In the genomic region with DNA sequence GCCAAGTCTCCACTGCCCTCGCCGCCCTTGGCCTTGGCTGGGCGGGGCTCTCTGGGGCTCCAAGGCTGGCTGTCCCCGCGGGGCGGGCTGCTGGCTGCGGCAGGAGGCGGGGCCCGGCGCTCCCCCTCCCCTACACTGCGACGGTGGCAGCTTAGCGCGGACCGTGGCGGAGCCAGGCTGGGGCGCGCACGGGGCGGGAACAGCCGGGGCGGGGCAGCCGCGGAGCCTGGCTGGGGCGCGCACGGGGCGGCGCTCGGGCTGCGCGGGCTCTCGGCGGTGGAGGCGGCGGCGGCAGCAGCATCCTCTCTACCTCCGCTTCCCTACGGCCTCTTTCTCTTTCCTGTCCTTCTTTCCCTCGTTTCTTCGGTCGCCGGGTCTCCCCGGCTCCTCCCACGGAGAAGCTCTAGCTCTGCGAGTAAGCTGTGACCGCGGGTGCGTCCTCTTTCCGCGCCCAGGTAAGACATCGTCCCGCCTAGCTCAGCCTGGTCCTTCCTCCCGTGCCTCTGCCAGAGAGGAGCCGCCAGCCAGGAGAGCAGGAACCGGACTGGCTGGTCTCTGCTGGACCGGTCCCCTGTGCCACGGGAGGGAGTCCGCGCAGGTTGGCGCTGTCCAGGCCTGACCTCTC, we compare ENCODE assay signal across 8 mouse cellular contexts. TPM values are rescaled to one million over a fixed set of nuclear protein-coding genes. Genes with fewer than 3 reads are reported as not detected.
DNase-seq lines count a peak whose midpoint lies in the region; ATAC-seq and TF ChIP-seq lines count a peak whose summit lies in the region.

TSS of gene Map2 (plus strand) at position 233 of the 625 bp plus-strand sequence.

- no peaks in the 10 kb centered on the region for H3K9me3 ChIP-seq in embryonic facial prominence, embryonic 12.5 days
- no peaks in the 10 kb centered on the region for H3K9me3 ChIP-seq in limb, embryonic 11.5 days (ENCODE audit: control insufficient read depth, low read length)
- H3K9me3 ChIP-seq in midbrain, embryonic 12.5 days: no peaks in the 10 kb centered on the region

- TF ChIP-seq CTCF in kidney, adult 2 months (conservative IDR thresholded peaks at IDR 0.05; ENCODE audit: insufficient read depth, insufficient read length, low read depth, low read length): no peak
- TF ChIP-seq CTCF in spleen, adult 2 months (IDR thresholded peaks at IDR 0.05; ENCODE audit: extremely low read depth, insufficient read depth, insufficient read length, insufficient replicate concordance): no peak

- H3K4me2 ChIP-seq in embryonic facial prominence, embryonic 12.5 days (replicated peaks): peak within 1 kb of the TSS; percentile 88
- H3K4me2 ChIP-seq in limb, embryonic 11.5 days (ENCODE audit: low read depth, severe bottlenecking): peak within 1 kb of the TSS; percentile 89
- peak within 1 kb of the TSS; percentile 69 for H3K4me2 ChIP-seq in midbrain, embryonic 12.5 days (replicated peaks)

- no peaks in the 10 kb centered on the region for H3K4me1 ChIP-seq in embryonic facial prominence, embryonic 12.5 days
- H3K4me1 ChIP-seq in kidney, adult 2 months (ENCODE audit: control insufficient read depth, insufficient read depth, low read length): no peaks in the 10 kb centered on the region; the same call in 1 of the 2 replicates
- no peaks in the 10 kb centered on the region; the same call in 1 of the 2 replicates for H3K4me1 ChIP-seq in limb, embryonic 11.5 days (ENCODE audit: control insufficient read depth, insufficient read depth, low read length)
- H3K4me1 ChIP-seq in midbrain, embryonic 12.5 days: peaks cover 20% of the 10 kb centered on the region
- peaks cover 5% of the 10 kb centered on the region for H3K4me1 ChIP-seq in spleen, adult 2 months (ENCODE audit: control insufficient read depth, insufficient read depth, insufficient read length)

- WGBS in embryonic facial prominence, embryonic 12.5 days: under 1% methylated on average over 59 of the region's 61 CpGs
- 1% methylated on average over 61 of the region's 61 CpGs for WGBS in kidney, adult 2 months
- under 1% methylated on average over 54 of the region's 61 CpGs for WGBS in limb, embryonic 11.5 days
- WGBS in midbrain, embryonic 12.5 days: 0% methylated on average over 36 of the region's 61 CpGs
- whole genome bisulfite sequencing in spleen, adult 2 months: 3% methylated on average over 37 of the region's 61 CpGs

- H3K9ac ChIP-seq in embryonic facial prominence, embryonic 12.5 days: peak within 1 kb of the TSS; percentile 54
- peak within 1 kb of the TSS; percentile 67 for H3K9ac ChIP-seq in limb, embryonic 11.5 days (ENCODE audit: low read length)
- peak within 1 kb of the TSS; percentile 81 for H3K9ac ChIP-seq in midbrain, embryonic 12.5 days (replicated peaks)

- H3K27ac ChIP-seq in embryonic facial prominence, embryonic 12.5 days: peak within 1 kb of the TSS; percentile 42; the same call in 1 of the 2 replicates
- peak within 1 kb of the TSS; percentile 75 for H3K27ac ChIP-seq in kidney, adult 2 months (ENCODE audit: insufficient read depth, low read depth, low read length)
- H3K27ac ChIP-seq in limb, embryonic 11.5 days (replicated peaks; ENCODE audit: low read depth, low read length): no peak within 1 kb of the TSS
- peak within 1 kb of the TSS; percentile 88 for H3K27ac ChIP-seq in midbrain, embryonic 12.5 days (replicated peaks)
- no peak within 1 kb of the TSS for H3K27ac ChIP-seq in spleen, adult 2 months (ENCODE audit: insufficient read depth, low read length)

- no peaks in the 10 kb centered on the region for H3K36me3 ChIP-seq in embryonic facial prominence, embryonic 12.5 days
- H3K36me3 ChIP-seq in kidney, adult 2 months (ENCODE audit: control insufficient read depth, insufficient read depth, low read length): no peaks in the 10 kb centered on the region
- no peaks in the 10 kb centered on the region for H3K36me3 ChIP-seq in limb, embryonic 11.5 days (ENCODE audit: control insufficient read depth, insufficient read depth, low read length)
- H3K36me3 ChIP-seq in midbrain, embryonic 12.5 days: no peaks in the 10 kb centered on the region
- H3K36me3 ChIP-seq in spleen, adult 2 months (ENCODE audit: control insufficient read depth, insufficient read depth, low read length): no peaks in the 10 kb centered on the region

- no peaks in the 10 kb centered on the region for H3K27me3 ChIP-seq in embryonic facial prominence, embryonic 12.5 days
- no peaks in the 10 kb centered on the region; the same call in 1 of the 2 replicates for H3K27me3 ChIP-seq in kidney, adult 2 months (replicated peaks; ENCODE audit: control insufficient read depth, insufficient read depth, low read length)
- H3K27me3 ChIP-seq in limb, embryonic 11.5 days (ENCODE audit: control insufficient read depth, insufficient read depth, low read length): no peaks in the 10 kb centered on the region
- no peaks in the 10 kb centered on the region for H3K27me3 ChIP-seq in midbrain, embryonic 12.5 days
- 0 out of 2 replicates have a peak, but pooled peaks cover 1% of the 10 kb centered on the region for H3K27me3 ChIP-seq in spleen, adult 2 months (ENCODE audit: control insufficient read depth, insufficient read depth, low read length)

- DNase-seq in 3T3-L1 (ENCODE audit: low read depth, low spot score): peak; percentile 21
- DNase-seq in adrenal gland, postnatal 25 days: peak; percentile 92
- DNase-seq in heart, adult 8-10 months (ENCODE audit: low spot score): peak; percentile 64
- DNase-seq in kidney, adult 2 months: peak; percentile 91
- DNase-seq in limb, embryonic 11.5 days (ENCODE audit: low spot score): peak; percentile 88
- peak in 1 of 2 experiments; percentile 41 for DNase-seq in spleen, adult 2 months (ENCODE audit: low read depth in 1 of 2, low spot score in 2 of 2)

- peak; percentile 98 for ATAC-seq in embryonic facial prominence, embryonic 12.5 days (ENCODE audit: insufficient number of reproducible peaks, insufficient read depth, low FRiP score, low TSS enrichment)
- peak; percentile 97 for ATAC-seq in limb, embryonic 11.5 days (ENCODE audit: insufficient number of reproducible peaks, low FRiP score, low TSS enrichment, low read depth)
- peak; percentile 98 for ATAC-seq in midbrain, embryonic 12.5 days (ENCODE audit: low FRiP score, low read depth)

- peak within 1 kb of the TSS; percentile 67 for H3K4me3 ChIP-seq in embryonic facial prominence, embryonic 12.5 days
- peak within 1 kb of the TSS; percentile 58 for H3K4me3 ChIP-seq in kidney, adult 2 months (ENCODE audit: insufficient read depth, low read depth, low read length)
- peak within 1 kb of the TSS; percentile 66 for H3K4me3 ChIP-seq in limb, embryonic 11.5 days (ENCODE audit: low read depth, low read length)
- peak within 1 kb of the TSS; percentile 84 for H3K4me3 ChIP-seq in midbrain, embryonic 12.5 days
- H3K4me3 ChIP-seq in spleen, adult 2 months (ENCODE audit: extremely low read depth, insufficient read depth, insufficient read length): peak within 1 kb of the TSS; percentile 55

- TF ChIP-seq POLR2A in kidney, adult 2 months (IDR thresholded peaks at IDR 0.05; ENCODE audit: low read depth, low read length): no peak
- no peak for TF ChIP-seq POLR2A in spleen, adult 2 months (IDR thresholded peaks at IDR 0.05; ENCODE audit: low read depth, low read length)

RNA-seq across cellular contexts. Expression of gene Map2, which starts in this region (rescaled TPM):
- total RNA-seq in adrenal gland, postnatal 25 days (2021): 25.1 and 25.6 TPM in 2 replicates
- polyA plus RNA-seq in embryonic facial prominence, embryonic 12.5 days (2016; fragmentation: Nextera tagmentation; extraction: Ambion mirVana): 34.7 and 42.4 TPM in 2 replicates
- 1 to 10 TPM; 2.0 to 5.6 (median 4.3) TPM for total RNA-seq in heart, adult 8-10 months (2022)
- polyA plus RNA-seq in kidney, adult 2 months (2012; rRNA removed): 5.1 and 6.7 TPM in 2 replicates
- 16.5 and 16.6 TPM in 2 replicates for polyA plus RNA-seq in limb, embryonic 11.5 days (2014; fragmentation: Nextera tagmentation; extraction: Ambion mirVana)
- polyA plus RNA-seq in midbrain, embryonic 12.5 days (2016; fragmentation: Nextera tagmentation; extraction: Ambion mirVana): 357 and 388 TPM in 2 replicates
- polyA plus RNA-seq in spleen, adult 2 months (2012; rRNA removed): 1.1 and 1.6 TPM in 2 replicates

Comparison
In these comparisons a context has a peak if more than half of its experiments do, and no peak if none do; other contexts are left out.
1. H3K27ac ChIP-seq: peak in embryonic facial prominence, embryonic 12.5 days (single experiment), kidney, adult 2 months (single experiment) and midbrain, embryonic 12.5 days (single experiment); none in limb, embryonic 11.5 days (single experiment) and spleen, adult 2 months (single experiment).
2. Peak in every context shown above with its lines, with median percentiles within 50 percentile points of each other: ATAC-seq, H3K4me2 ChIP-seq, H3K4me3 ChIP-seq and H3K9ac ChIP-seq.